Mouse (Mus musculus): Measurements from ENCODE around the gene Rd3. TPM values are rescaled to one million over a fixed set of nuclear protein-coding genes. Genes with fewer than 3 reads are reported as not detected.

Rd3 gene
- total RNA-seq, 2 experiments from 2014 or later, result 0.22 to 0.38 TPM

Other genes with a start within 250 kb of the Rd3 start
- 19.9 and 25.9 TPM in 2 replicates for gene Nek2, start 155.9 kb upstream of the Rd3 start, total RNA-seq (2015)
- 33.7 and 45.2 TPM in 2 replicates for gene Nek2, start 155.9 kb upstream of the Rd3 start, total RNA-seq (2017)
- gene Slc30a1, start 70.6 kb upstream of the Rd3 start, total RNA-seq (2015), result 10.1 TPM in 2 replicates
- gene Slc30a1, start 70.6 kb upstream of the Rd3 start, total RNA-seq (2017), result 11.2 and 12.1 TPM in 2 replicates
- 26.7 and 33.1 TPM in 2 replicates for gene Traf5, start 115.2 kb downstream of the Rd3 start, total RNA-seq (2015)
- gene Traf5, start 115.2 kb downstream of the Rd3 start, total RNA-seq (2017), result 15.8 and 18.9 TPM in 2 replicates
- 22.4 and 25.1 TPM in 2 replicates for gene Rcor3, start 160.7 kb downstream of the Rd3 start, total RNA-seq (2015)
- 15.7 and 18.3 TPM in 2 replicates for gene Rcor3, start 160.7 kb downstream of the Rd3 start, total RNA-seq (2017)
- not detected in 2 replicates for gene Kcnh1, start 213.4 kb downstream of the Rd3 start, total RNA-seq (2015)
- gene Kcnh1, start 213.4 kb downstream of the Rd3 start, total RNA-seq (2017), result not detected in 2 replicates